Mouse (Mus musculus): ENCODE measurements around the gene Zfand2a.

- TF ChIP-seq CTCF (IDR thresholded peaks at IDR 0.05; ENCODE audit: control insufficient read depth, insufficient read depth, insufficient replicate concordance, low read depth, low read length) (no peak), POLR2A (IDR thresholded peaks at IDR 0.05; ENCODE audit: control insufficient read depth, low read depth, low read length) (no peak)
Measured at GRCm38 (mm10) chr5:139464874-139465273, 19.5 kb downstream of the Zfand2a start.
